8 mouse cellular contexts compared by ENCODE assay signal in the genomic region with DNA sequence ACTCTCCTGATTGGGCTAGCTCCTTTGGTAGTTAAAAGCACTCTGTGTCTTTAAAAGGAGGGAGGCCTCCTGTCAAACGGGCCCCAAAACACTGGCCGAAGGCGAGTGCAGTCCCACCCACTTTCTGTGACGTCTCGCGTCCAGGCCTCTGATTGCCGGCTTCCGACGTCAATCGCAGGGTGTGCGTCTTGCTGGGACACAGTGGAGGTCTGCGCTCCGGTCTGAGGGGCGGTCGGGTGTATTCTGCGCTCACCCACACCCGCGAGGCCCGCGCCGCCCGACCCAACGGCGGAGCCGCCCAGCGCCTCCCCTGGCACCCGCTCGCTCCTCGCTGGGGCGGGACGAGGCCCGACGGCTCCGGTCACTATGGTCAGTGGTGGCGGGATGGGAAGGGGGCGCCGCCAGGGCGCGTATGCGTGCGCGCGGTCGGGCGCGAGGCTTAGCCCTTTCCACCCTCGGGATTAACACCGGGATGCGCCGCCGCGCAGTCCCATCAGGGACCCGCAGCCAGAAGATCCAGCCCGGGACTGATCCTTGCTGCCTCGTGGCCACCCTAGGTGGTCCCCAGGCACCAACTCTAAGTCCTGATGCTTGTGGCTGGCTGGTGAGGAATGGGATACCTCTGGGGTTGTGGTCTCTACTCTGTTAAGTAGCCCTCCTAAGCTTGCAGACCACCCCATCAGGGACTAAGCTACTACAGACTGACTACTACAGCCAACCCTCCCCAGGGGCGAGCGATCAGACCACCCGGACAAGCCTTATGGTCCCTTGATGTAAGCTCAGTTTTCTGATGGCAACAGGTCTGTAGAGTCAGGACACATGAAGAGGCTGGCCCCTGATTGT. TPM values are rescaled to one million over a fixed set of nuclear protein-coding genes. Genes with fewer than 3 reads are reported as not detected.
DNase-seq lines count a peak whose midpoint lies in the region; ATAC-seq and TF ChIP-seq lines count a peak whose summit lies in the region.

A gene (plus strand): TSS at position 178 of the 843 bp plus-strand sequence.

- H3K4me1 ChIP-seq in forebrain, embryonic 10.5 days, result peaks cover 17% of the 10 kb centered on the region
- H3K4me1 ChIP-seq in heart, embryonic 15.5 days (replicated peaks), result peaks cover 38% of the 10 kb centered on the region
- H3K4me1 ChIP-seq in liver, embryonic 14.5 days (replicated peaks; ENCODE audit: control insufficient read depth in 2 of 2, insufficient read depth in 2 of 2, low read length in 1 of 2), result peaks cover 28 to 48% of the 10 kb centered on the region in 2 experiments
- H3K4me1 ChIP-seq in neural tube, embryonic 11.5 days (ENCODE audit: control insufficient read depth, insufficient read depth, low read length), result peaks cover 4% of the 10 kb centered on the region; the same call in 1 of the 2 replicates
- H3K4me1 ChIP-seq in stomach, postnatal 0 days (replicated peaks; ENCODE audit: control insufficient read depth, insufficient read depth), result no peaks in the 10 kb centered on the region

- H3K4me2 ChIP-seq in heart, embryonic 15.5 days, result peak within 1 kb of the TSS; percentile 88
- peak within 1 kb of the TSS; percentile 80 for H3K4me2 ChIP-seq in liver, embryonic 14.5 days (ENCODE audit: low read depth)
- H3K4me2 ChIP-seq in neural tube, embryonic 11.5 days (ENCODE audit: low read depth), result peak within 1 kb of the TSS; percentile 73
- H3K4me2 ChIP-seq in stomach, postnatal 0 days (replicated peaks; ENCODE audit: low read depth), result peak within 1 kb of the TSS; percentile 86

- under 1% methylated on average over 58 of the region's 58 CpGs for WGBS in forebrain, embryonic 10.5 days
- WGBS in heart, embryonic 15.5 days, result under 1% methylated on average over 57 of the region's 58 CpGs
- 1% methylated on average over 40 of the region's 58 CpGs for WGBS in liver, embryonic 14.5 days (ENCODE audit: insufficient replicate concordance)
- under 1% methylated on average over 58 of the region's 58 CpGs for WGBS in neural tube, embryonic 11.5 days
- 1% methylated on average over 47 of the region's 58 CpGs for WGBS in stomach, postnatal 0 days

- no peak for TF ChIP-seq EP300 in liver, embryonic 14.5 days (IDR thresholded peaks at IDR 0.05; ENCODE audit: low read depth)
- TF ChIP-seq EP300 in stomach, postnatal 0 days (optimal IDR thresholded peaks at IDR 0.05), result no peak

- DNase-seq in c-Kit-negative CD71-positive TER-119-positive erythroid progenitor cells, embryonic 14.5 days (ENCODE audit: low read depth, low spot score), result peak; percentile 88
- peak; percentile 96 for DNase-seq in forebrain, embryonic 10.5 days (ENCODE audit: extremely low spot score, low spot score)
- DNase-seq in kidney, postnatal 25 days, result peak; percentile 96 to 98
- peak; percentile 91 to 94 (median 92) for DNase-seq in liver, embryonic 14.5 days (ENCODE audit: low read depth in 3 of 3, low spot score in 3 of 3)
- peak; percentile 97 for DNase-seq in neural tube, embryonic 11.5 days (ENCODE audit: low spot score)
- DNase-seq in stomach, postnatal 0 days (ENCODE audit: low spot score), result peak; percentile 95

- peak; percentile 98 for ATAC-seq in CD4-positive, CD25-positive, alpha-beta regulatory T cell, adult 4 months
- ATAC-seq in heart, embryonic 15.5 days (replicated peaks; ENCODE audit: insufficient number of reproducible peaks, insufficient read depth, low FRiP score, low read depth), result peak; percentile 98
- peak; percentile 86 for ATAC-seq in liver, embryonic 14.5 days (ENCODE audit: insufficient read depth)
- ATAC-seq in neural tube, embryonic 11.5 days (ENCODE audit: insufficient read depth, low FRiP score, low TSS enrichment), result peak; percentile 99
- peak; percentile 98 for ATAC-seq in stomach, postnatal 0 days (ENCODE audit: low FRiP score, low TSS enrichment)

- no peaks in the 10 kb centered on the region for H3K36me3 ChIP-seq in forebrain, embryonic 10.5 days (replicated peaks)
- no peaks in the 10 kb centered on the region for H3K36me3 ChIP-seq in heart, embryonic 15.5 days
- H3K36me3 ChIP-seq in liver, embryonic 14.5 days (replicated peaks; ENCODE audit: control insufficient read depth, insufficient read depth, low read depth), result peaks cover 11% of the 10 kb centered on the region
- H3K36me3 ChIP-seq in neural tube, embryonic 11.5 days (ENCODE audit: control insufficient read depth, insufficient read depth, low read length), result no peaks in the 10 kb centered on the region
- no peaks in the 10 kb centered on the region for H3K36me3 ChIP-seq in stomach, postnatal 0 days (ENCODE audit: control insufficient read depth, insufficient read depth, low read length)

- peak within 1 kb of the TSS; percentile 89 for H3K9ac ChIP-seq in heart, embryonic 15.5 days
- H3K9ac ChIP-seq in liver, embryonic 14.5 days (replicated peaks), result peak within 1 kb of the TSS; percentile 97
- peak within 1 kb of the TSS; percentile 86 for H3K9ac ChIP-seq in neural tube, embryonic 11.5 days (ENCODE audit: low read length)
- peak within 1 kb of the TSS; percentile 86 for H3K9ac ChIP-seq in stomach, postnatal 0 days (ENCODE audit: low read length)

- H3K27ac ChIP-seq in forebrain, embryonic 10.5 days, result peak within 1 kb of the TSS; percentile 92
- peak within 1 kb of the TSS; percentile 71 for H3K27ac ChIP-seq in heart, embryonic 15.5 days
- H3K27ac ChIP-seq in liver, embryonic 14.5 days, result peak within 1 kb of the TSS; percentile 82
- no peak within 1 kb of the TSS; the same call in 1 of the 2 replicates for H3K27ac ChIP-seq in neural tube, embryonic 11.5 days (ENCODE audit: low read depth, low read length)
- H3K27ac ChIP-seq in stomach, postnatal 0 days (replicated peaks), result peak within 1 kb of the TSS; percentile 69

- no peaks in the 10 kb centered on the region for H3K27me3 ChIP-seq in forebrain, embryonic 10.5 days (ENCODE audit: poor library complexity, severe bottlenecking)
- no peaks in the 10 kb centered on the region for H3K27me3 ChIP-seq in heart, embryonic 15.5 days
- no peaks in the 10 kb centered on the region; the same call in 1 of the 2 replicates for H3K27me3 ChIP-seq in liver, embryonic 14.5 days (ENCODE audit: control insufficient read depth, insufficient read depth, low read length)
- H3K27me3 ChIP-seq in neural tube, embryonic 11.5 days (ENCODE audit: control insufficient read depth, insufficient read depth, low read length), result no peaks in the 10 kb centered on the region
- H3K27me3 ChIP-seq in stomach, postnatal 0 days (ENCODE audit: control insufficient read depth, insufficient read depth, low read length), result no peaks in the 10 kb centered on the region

- no peak for TF ChIP-seq CTCF in liver, embryonic 14.5 days (IDR thresholded peaks at IDR 0.05; ENCODE audit: low read depth)
- peak; percentile 25; the same call in 1 of the 2 replicates for TF ChIP-seq CTCF in stomach, postnatal 0 days (IDR thresholded peaks at IDR 0.05; ENCODE audit: low read depth)

- peak within 1 kb of the TSS; percentile 77 for H3K4me3 ChIP-seq in forebrain, embryonic 10.5 days
- H3K4me3 ChIP-seq in heart, embryonic 15.5 days, result peak within 1 kb of the TSS; percentile 88
- peak within 1 kb of the TSS; percentile 77 to 82 for H3K4me3 ChIP-seq in liver, embryonic 14.5 days (ENCODE audit: insufficient read depth in 1 of 2, low read depth in 2 of 2, low read length in 2 of 2)
- H3K4me3 ChIP-seq in neural tube, embryonic 11.5 days (ENCODE audit: low read depth, low read length), result peak within 1 kb of the TSS; percentile 71
- peak within 1 kb of the TSS; percentile 65 for H3K4me3 ChIP-seq in stomach, postnatal 0 days (ENCODE audit: low read depth, low read length)

- H3K9me3 ChIP-seq in forebrain, embryonic 10.5 days, result no peaks in the 10 kb centered on the region
- H3K9me3 ChIP-seq in heart, embryonic 15.5 days (replicated peaks), result no peaks in the 10 kb centered on the region
- H3K9me3 ChIP-seq in liver, embryonic 14.5 days (ENCODE audit: control insufficient read depth, low read length), result no peaks in the 10 kb centered on the region
- H3K9me3 ChIP-seq in neural tube, embryonic 11.5 days (ENCODE audit: control insufficient read depth, low read length), result no peaks in the 10 kb centered on the region
- H3K9me3 ChIP-seq in stomach, postnatal 0 days (ENCODE audit: control insufficient read depth, low read length), result no peaks in the 10 kb centered on the region

RNA-seq across cellular contexts. Expression of the gene that starts here (rescaled TPM):
- 1 to 10 TPM; 1.4 to 1.5 TPM for polyA plus RNA-seq in CD4-positive, CD25-positive, alpha-beta regulatory T cell, adult 4 months (2017; shearing (Covaris generic))
- 9.9 and 11.3 TPM in 2 replicates for polyA plus RNA-seq in forebrain, embryonic 10.5 days (2016; fragmentation: Nextera tagmentation; extraction: Ambion mirVana)
- polyA plus RNA-seq in heart, embryonic 15.5 days (2015; fragmentation: Nextera tagmentation; extraction: Ambion mirVana), result 9.9 and 11.2 TPM in 2 replicates
- 12.0 and 13.3 TPM in 2 replicates for polyA plus RNA-seq in liver, embryonic 14.5 days (2012; rRNA removed)
- polyA plus RNA-seq in liver, embryonic 14.5 days (2014; fragmentation: Nextera tagmentation; extraction: Ambion mirVana), result 20.0 and 24.9 TPM in 2 replicates
- 19.2 and 20.3 TPM in 2 replicates for polyA plus RNA-seq in neural tube, embryonic 11.5 days (2014; fragmentation: Nextera tagmentation; extraction: Ambion mirVana)
- polyA plus RNA-seq in stomach, postnatal 0 days (2015; fragmentation: Nextera tagmentation; extraction: Ambion mirVana), result 18.8 and 20.1 TPM in 2 replicates
